Mouse (Mus musculus) testis, adult 10 weeks (tissue): ENCODE results near the gene Gm6408. TPM values are rescaled to one million over a fixed set of nuclear protein-coding genes. Genes with fewer than 3 reads are reported as not detected.

Source experiments
- polyA plus RNA-seq: library from polyadenylated mRNA; stranded (reverse); fragments of 350-450 nt; fragmentation: Illumina TruSeq; extraction: RNeasy Lipid Tissue Mini Kit (QIAGEN cat#74804); gene quantifications from one replicate; pipeline ENCODE4 v1.2.3, GENCODE M21; 2014; ENCODE audit warnings: low read depth, low replicate concordance

Gene Gm6408
- 4.6 TPM for polyA plus RNA-seq

DNA sequence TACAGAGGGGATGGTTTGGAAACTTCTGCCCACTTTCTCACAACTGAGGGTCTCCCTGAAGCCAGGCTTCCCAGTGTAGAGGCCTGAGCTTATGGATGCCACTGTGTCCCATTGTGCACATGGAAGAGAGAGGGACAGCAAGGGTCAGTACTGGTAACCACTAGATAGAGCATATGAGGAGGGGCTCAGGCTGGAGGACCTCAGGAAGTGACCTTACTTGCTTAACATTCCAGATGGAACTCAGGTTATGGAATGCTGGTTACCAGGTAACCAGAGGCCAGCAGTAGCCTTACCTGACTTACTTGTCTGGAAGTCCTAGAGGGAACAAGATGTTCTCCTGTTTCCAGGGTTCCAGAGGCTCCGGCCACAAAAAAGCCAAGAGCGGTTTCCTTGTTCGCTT lies at the start of gene Gm6408:
TSS of gene Gm6408 (plus strand) at position 301 of the 400 bp plus-strand sequence.

DNA sequence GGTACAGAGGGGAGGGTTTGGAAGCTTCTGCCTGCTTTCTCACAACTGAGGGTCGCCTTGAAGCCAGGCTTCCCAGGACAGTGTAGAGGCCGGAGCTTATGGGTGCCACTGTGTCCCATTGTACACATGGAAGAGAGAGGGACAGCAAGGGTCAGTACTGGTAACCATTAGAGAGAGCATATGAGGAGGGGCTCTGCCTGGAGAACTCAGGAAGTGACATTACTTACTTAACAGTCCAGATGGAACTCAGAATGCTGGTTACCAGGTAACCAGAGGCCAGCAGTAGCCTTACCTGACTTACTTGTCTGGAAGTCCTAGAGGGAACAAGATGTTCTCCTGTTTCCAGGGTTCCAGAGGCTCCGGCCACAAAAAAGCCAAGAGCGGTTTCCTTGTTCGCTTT lies 9.3 kb downstream of the Gm6408 start, which contains the start of gene Gm6370:
TSS of gene Gm6370 (plus strand) at position 301 of the 400 bp plus-strand sequence.

DNA sequence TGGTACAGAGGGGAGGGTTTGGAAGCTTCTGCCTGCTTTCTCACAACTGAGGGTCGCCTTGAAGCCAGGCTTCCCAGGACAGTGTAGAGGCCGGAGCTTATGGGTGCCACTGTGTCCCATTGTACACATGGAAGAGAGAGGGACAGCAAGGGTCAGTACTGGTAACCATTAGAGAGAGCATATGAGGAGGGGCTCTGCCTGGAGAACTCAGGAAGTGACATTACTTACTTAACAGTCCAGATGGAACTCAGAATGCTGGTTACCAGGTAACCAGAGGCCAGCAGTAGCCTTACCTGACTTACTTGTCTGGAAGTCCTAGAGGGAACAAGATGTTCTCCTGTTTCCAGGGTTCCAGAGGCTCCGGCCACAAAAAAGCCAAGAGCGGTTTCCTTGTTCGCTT lies 20.3 kb downstream of the Gm6408 start, which contains the start of gene 4930449I24Rik:
TSS of gene 4930449I24Rik (plus strand) at position 301 of the 400 bp plus-strand sequence.

DNA sequence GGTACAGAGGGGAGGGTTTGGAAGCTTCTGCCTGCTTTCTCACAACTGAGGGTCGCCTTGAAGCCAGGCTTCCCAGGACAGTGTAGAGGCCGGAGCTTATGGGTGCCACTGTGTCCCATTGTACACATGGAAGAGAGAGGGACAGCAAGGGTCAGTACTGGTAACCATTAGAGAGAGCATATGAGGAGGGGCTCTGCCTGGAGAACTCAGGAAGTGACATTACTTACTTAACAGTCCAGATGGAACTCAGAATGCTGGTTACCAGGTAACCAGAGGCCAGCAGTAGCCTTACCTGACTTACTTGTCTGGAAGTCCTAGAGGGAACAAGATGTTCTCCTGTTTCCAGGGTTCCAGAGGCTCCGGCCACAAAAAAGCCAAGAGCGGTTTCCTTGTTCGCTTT lies 32.1 kb downstream of the Gm6408 start, which contains the start of gene Gm3402:
TSS of gene Gm3402 (plus strand) at position 301 of the 400 bp plus-strand sequence.

DNA sequence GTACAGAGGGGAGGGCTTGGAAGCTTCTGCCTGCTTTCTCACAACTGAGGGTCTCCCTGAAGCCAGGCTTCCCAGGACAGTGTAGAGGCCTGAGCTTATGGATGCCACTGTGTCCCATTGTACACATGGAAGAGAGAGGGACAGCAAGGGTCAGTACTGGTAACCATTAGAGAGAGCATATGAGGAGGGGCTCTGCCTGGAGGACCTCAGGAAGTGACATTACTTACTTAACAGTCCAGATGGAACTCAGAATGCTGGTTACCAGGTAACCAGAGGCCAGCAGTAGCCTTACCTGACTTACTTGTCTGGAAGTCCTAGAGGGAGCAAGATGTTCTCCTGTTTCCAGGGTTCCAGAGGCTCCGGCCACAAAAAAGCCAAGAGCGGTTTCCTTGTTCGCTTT lies 43.7 kb downstream of the Gm6408 start, which contains the start of gene Gm3404:
TSS of gene Gm3404 (plus strand) at position 301 of the 400 bp plus-strand sequence.

Other genes starting within 250 kb of the Gm6408 start
- 7.1 TPM for gene Wasf3, start 97.0 kb upstream of the Gm6408 start, polyA plus RNA-seq
- 13.3 TPM for gene Gm6370, start 9.4 kb downstream of the Gm6408 start, polyA plus RNA-seq
- 5.8 TPM for gene 4930449I24Rik, start 20.4 kb downstream of the Gm6408 start, polyA plus RNA-seq
- gene Gm3402, start 32.2 kb downstream of the Gm6408 start, polyA plus RNA-seq, result 9.3 TPM
- 8.2 TPM for gene Gm3404, start 43.8 kb downstream of the Gm6408 start, polyA plus RNA-seq
- 6.8 TPM for gene Gm3409, start 55.7 kb downstream of the Gm6408 start, polyA plus RNA-seq
- 4.0 TPM for gene Gm3415, start 74.2 kb downstream of the Gm6408 start, polyA plus RNA-seq
- not detected for gene Gpr12, start 103.3 kb downstream of the Gm6408 start, polyA plus RNA-seq